Mouse (Mus musculus): ENCODE data around the gene Tmem38b. TPM values are rescaled to one million over a fixed set of nuclear protein-coding genes. Genes with fewer than 3 reads are reported as not detected.

Tmem38b gene
- total and polyA plus RNA-seq, 2 experiments from 2014 or later = 2.0 to 10.4 TPM

- WGBS = 16% methylated on average over 3 of the region's 3 CpGs
- Histone ChIP-seq H3K36me3 (replicated peaks; ENCODE audit: control insufficient read depth, insufficient read depth, low read length) (no peaks in the 10 kb centered on the region), H3K27ac (ENCODE audit: low read depth) (no peak overlapping the region), H3K9ac (replicated peaks; ENCODE audit: low read depth, low read length) (no peak overlapping the region), H3K27me3 (ENCODE audit: control insufficient read depth, insufficient read depth, low read length) (no peaks in the 10 kb centered on the region), H3K9me3 (replicated peaks; ENCODE audit: control insufficient read depth, low read length) (no peaks in the 10 kb centered on the region), H3K4me2 (ENCODE audit: low read depth, low read length) (no peak overlapping the region), H3K4me1 (ENCODE audit: control insufficient read depth, insufficient read depth) (peaks cover 12% of the 10 kb centered on the region), H3K4me3 (ENCODE audit: low read depth, low read length) (no peak overlapping the region)
- TF ChIP-seq EP300 (IDR thresholded peaks at IDR 0.05; ENCODE audit: low read depth) = no peak
- TF ChIP-seq CTCF (IDR thresholded peaks at IDR 0.05; ENCODE audit: low read depth) = no peak
- ATAC-seq (ENCODE audit: insufficient read depth, low read depth) (peak; percentile 82), DNase-seq (ENCODE audit: low spot score) (peak; percentile 28)
These were observed 6.5 kb downstream of the Tmem38b start for GRCm38 (mm10) chr4:53832321-53832720.

- TF ChIP-seq CTCF (IDR thresholded peaks at IDR 0.05; ENCODE audit: low read depth) (no peak), EP300 (IDR thresholded peaks at IDR 0.05; ENCODE audit: low read depth) (no peak)
- no peak overlapping the region for H3K4me3 ChIP-seq (ENCODE audit: low read depth, low read length)
These were observed 11.1 kb downstream of the Tmem38b start for GRCm38 (mm10) chr4:53836978-53837377.

DNA sequence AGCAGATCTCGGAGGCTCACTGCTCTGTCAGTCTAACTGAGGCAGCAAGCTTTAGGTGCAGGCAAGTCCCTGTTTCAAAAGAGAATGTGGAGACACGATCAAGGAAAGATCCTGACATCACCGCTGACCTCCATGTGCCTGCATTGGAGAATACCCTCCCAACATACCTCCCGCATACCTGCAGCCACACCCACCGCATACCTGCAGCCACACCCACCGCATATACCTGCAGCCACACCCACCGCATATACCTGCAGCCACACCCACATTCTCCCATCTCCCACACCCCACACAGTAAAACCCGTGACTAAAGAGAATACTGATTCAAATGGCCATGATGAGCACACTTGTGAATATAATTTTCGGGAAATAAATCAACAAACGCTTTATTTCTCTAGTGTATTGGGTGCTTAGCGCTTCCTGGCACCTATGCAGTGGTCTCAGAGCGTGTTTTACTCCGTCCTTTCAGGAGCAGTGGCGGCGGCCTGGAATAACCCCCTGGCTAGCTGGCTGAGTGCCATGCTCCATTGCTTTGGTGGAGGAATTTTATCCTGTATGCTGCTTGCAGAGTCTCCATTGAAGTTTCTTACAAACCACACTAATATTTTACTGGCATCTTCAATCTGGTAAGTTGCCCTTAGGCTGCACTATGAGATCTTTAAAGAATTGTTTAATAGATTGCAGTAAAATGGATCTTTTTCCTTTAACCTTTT, 14.5 kb downstream of the Tmem38b start:
- peak; percentile 75 for ATAC-seq (ENCODE audit: insufficient read depth, low read depth)
- 62% methylated on average over 15 of the region's 15 CpGs for WGBS
- TF ChIP-seq EP300 (IDR thresholded peaks at IDR 0.05; ENCODE audit: low read depth) (no peak), CTCF (IDR thresholded peaks at IDR 0.05; ENCODE audit: low read depth) (no peak)

More at GRCm38 (mm10) chr4:53836978-53837377, 11.1 kb downstream of the Tmem38b start:
- Histone ChIP-seq H3K27me3 (ENCODE audit: control insufficient read depth, insufficient read depth, low read length) (no peaks in the 10 kb centered on the region), H3K9me3 (replicated peaks; ENCODE audit: control insufficient read depth, low read length) (no peaks in the 10 kb centered on the region), H3K4me1 (ENCODE audit: control insufficient read depth, insufficient read depth) (peaks cover 20% of the 10 kb centered on the region), H3K36me3 (replicated peaks; ENCODE audit: control insufficient read depth, insufficient read depth, low read length) (no peaks in the 10 kb centered on the region), H3K27ac (ENCODE audit: low read depth) (no peak overlapping the region), H3K9ac (replicated peaks; ENCODE audit: low read depth, low read length) (no peak overlapping the region), H3K4me2 (ENCODE audit: low read depth, low read length) (no peak overlapping the region)
- DNase-seq (ENCODE audit: low spot score) (no peak), ATAC-seq (ENCODE audit: insufficient read depth, low read depth) (no peak)
- 9% methylated on average over 5 of the region's 5 CpGs for WGBS

DNA sequence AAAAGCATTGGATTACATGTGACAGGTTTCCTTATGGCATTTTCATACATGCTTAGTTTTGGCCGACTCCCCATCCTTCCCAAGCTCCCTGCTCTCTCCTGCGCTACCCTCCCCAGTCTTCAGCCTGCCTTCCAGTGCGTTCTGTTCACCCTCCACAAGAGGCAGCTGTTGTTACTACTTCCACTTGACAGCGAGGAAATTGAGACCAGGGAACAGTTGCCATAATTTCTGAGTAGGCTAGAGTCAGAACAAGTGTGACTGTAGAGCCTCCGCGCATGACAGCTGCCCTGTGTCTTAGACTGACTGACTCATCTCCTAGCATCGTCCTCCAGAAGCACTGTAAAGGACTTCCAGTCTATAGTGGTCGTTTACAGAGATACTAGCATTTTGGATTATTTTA, 17.7 kb downstream of the Tmem38b start:
- no peak overlapping the region for H3K27ac ChIP-seq (ENCODE audit: low read depth)
- peak; percentile 13 for DNase-seq (ENCODE audit: low spot score)
- TF ChIP-seq CTCF (IDR thresholded peaks at IDR 0.05; ENCODE audit: low read depth) (peak; percentile 27), EP300 (IDR thresholded peaks at IDR 0.05; ENCODE audit: low read depth) (no peak)
- no peak overlapping the region for H3K9ac ChIP-seq (replicated peaks; ENCODE audit: low read depth, low read length)
- no peak; the same call in 1 of the 2 replicates for ATAC-seq (ENCODE audit: insufficient read depth, low read depth)
- H3K4me2 ChIP-seq (ENCODE audit: low read depth, low read length) = no peak overlapping the region
- H3K4me1 ChIP-seq (ENCODE audit: control insufficient read depth, insufficient read depth) = peaks cover 7% of the 10 kb centered on the region
- no peaks in the 10 kb centered on the region for H3K36me3 ChIP-seq (replicated peaks; ENCODE audit: control insufficient read depth, insufficient read depth, low read length)
- no peak overlapping the region for H3K4me3 ChIP-seq (ENCODE audit: low read depth, low read length)
- H3K9me3 ChIP-seq (replicated peaks; ENCODE audit: control insufficient read depth, low read length) = no peaks in the 10 kb centered on the region
- no peaks in the 10 kb centered on the region for H3K27me3 ChIP-seq (ENCODE audit: control insufficient read depth, insufficient read depth, low read length)
- WGBS = 54% methylated on average over 8 of the region's 8 CpGs

More for the DNA sequence above, 14.5 kb downstream of the Tmem38b start:
- Histone ChIP-seq H3K27ac (ENCODE audit: low read depth) (no peak overlapping the region), H3K4me3 (ENCODE audit: low read depth, low read length) (no peak overlapping the region), H3K4me1 (ENCODE audit: control insufficient read depth, insufficient read depth) (peaks cover 17% of the 10 kb centered on the region), H3K9ac (replicated peaks; ENCODE audit: low read depth, low read length) (no peak overlapping the region), H3K36me3 (replicated peaks; ENCODE audit: control insufficient read depth, insufficient read depth, low read length) (no peaks in the 10 kb centered on the region), H3K27me3 (ENCODE audit: control insufficient read depth, insufficient read depth, low read length) (no peaks in the 10 kb centered on the region), H3K9me3 (replicated peaks; ENCODE audit: control insufficient read depth, low read length) (no peaks in the 10 kb centered on the region), H3K4me2 (ENCODE audit: low read depth, low read length) (peak overlapping the region; percentile 25)
- DNase-seq (ENCODE audit: low spot score) = peak; percentile 57

DNA sequence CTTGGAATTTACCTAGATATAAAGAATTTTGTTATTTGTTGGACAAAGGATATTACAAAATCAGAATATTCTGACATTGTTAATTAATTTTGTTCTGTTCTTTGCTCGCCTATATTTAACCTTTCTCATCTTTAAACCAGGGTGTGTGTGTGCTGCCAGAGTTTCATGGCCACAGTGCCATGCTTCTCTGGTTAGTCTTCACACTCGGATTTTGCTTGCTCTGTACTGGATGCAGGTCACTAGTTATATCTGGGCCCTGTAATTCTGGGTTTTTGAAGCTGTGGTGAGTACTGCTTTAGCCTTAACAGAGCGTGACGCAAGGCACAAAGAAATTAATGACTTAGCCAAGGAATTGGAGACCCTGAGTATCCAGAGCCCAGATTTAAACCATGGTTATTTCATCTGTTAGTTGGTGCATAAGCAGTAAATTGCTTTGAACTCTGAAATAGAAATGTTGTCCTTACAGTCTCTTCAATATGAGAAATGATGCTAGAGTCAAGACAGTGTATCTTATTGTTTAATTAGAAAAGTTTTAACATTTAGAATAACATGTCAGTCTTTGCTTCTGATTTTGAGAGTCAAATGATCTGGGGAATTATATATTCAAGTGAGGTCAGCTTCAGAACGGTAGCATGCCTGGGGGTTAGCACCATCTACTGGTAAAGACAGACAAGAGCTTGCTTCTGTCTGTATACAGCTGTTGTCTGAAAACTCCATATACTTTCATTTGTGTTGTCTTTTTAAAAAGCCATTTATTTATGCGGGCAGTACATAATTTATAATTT, 19.2 kb downstream of the Tmem38b start:
- Histone ChIP-seq H3K36me3 (replicated peaks; ENCODE audit: control insufficient read depth, insufficient read depth, low read length) (no peaks in the 10 kb centered on the region), H3K9me3 (replicated peaks; ENCODE audit: control insufficient read depth, low read length) (no peaks in the 10 kb centered on the region), H3K27me3 (ENCODE audit: control insufficient read depth, insufficient read depth, low read length) (no peaks in the 10 kb centered on the region), H3K4me1 (ENCODE audit: control insufficient read depth, insufficient read depth) (peaks cover 7% of the 10 kb centered on the region), H3K4me2 (ENCODE audit: low read depth, low read length) (no peak overlapping the region), H3K9ac (replicated peaks; ENCODE audit: low read depth, low read length) (no peak overlapping the region), H3K4me3 (ENCODE audit: low read depth, low read length) (no peak overlapping the region), H3K27ac (ENCODE audit: low read depth) (no peak overlapping the region)
- DNase-seq (ENCODE audit: low spot score) (peak; percentile 75), ATAC-seq (ENCODE audit: insufficient read depth, low read depth) (peak; percentile 60; the same call in 1 of the 2 replicates)
- TF ChIP-seq CTCF (IDR thresholded peaks at IDR 0.05; ENCODE audit: low read depth) (peak; percentile 77), EP300 (IDR thresholded peaks at IDR 0.05; ENCODE audit: low read depth) (no peak)
- 50% methylated on average over 6 of the region's 6 CpGs for WGBS
